In genomic region chr2:146414484-146415291, GRCm38 (mm10) we compare ENCODE assay signal across 8 mouse cellular contexts.
DNase-seq lines count a peak whose midpoint lies in the region; ATAC-seq lines count a peak whose summit lies in the region.

No protein-coding gene starts in this region.

- peaks cover 15% of the 10 kb centered on the region for H3K4me1 ChIP-seq in heart, embryonic 10.5 days
- H3K4me1 ChIP-seq in limb, embryonic 12.5 days (replicated peaks): no peaks in the 10 kb centered on the region
- no peaks in the 10 kb centered on the region for H3K4me1 ChIP-seq in neural tube, embryonic 11.5 days (ENCODE audit: control insufficient read depth, insufficient read depth, low read length)
- H3K4me1 ChIP-seq in stomach, embryonic 16.5 days (ENCODE audit: control insufficient read depth, insufficient read depth, low read length): no peaks in the 10 kb centered on the region

- H3K27me3 ChIP-seq in heart, embryonic 10.5 days (ENCODE audit: insufficient read depth, poor library complexity, severe bottlenecking): no peaks in the 10 kb centered on the region
- no peaks in the 10 kb centered on the region for H3K27me3 ChIP-seq in limb, embryonic 12.5 days
- no peaks in the 10 kb centered on the region for H3K27me3 ChIP-seq in neural tube, embryonic 11.5 days (ENCODE audit: control insufficient read depth, insufficient read depth, low read length)
- H3K27me3 ChIP-seq in stomach, embryonic 16.5 days (ENCODE audit: control insufficient read depth, insufficient read depth, low read length): no peaks in the 10 kb centered on the region

- intact Hi-C loops in gastrocnemius, postnatal 14 days (cut with DNase I; ENCODE audit: low total_unique reads): loop anchor here (5.0 to 10.0 kb wide), 2 partner anchors 200 to 457 kb away; no protein-coding TSS in a partner anchor

- H3K4me2 ChIP-seq in limb, embryonic 12.5 days: no peak overlapping the region
- H3K4me2 ChIP-seq in neural tube, embryonic 11.5 days (ENCODE audit: low read depth): no peak overlapping the region
- no peak overlapping the region for H3K4me2 ChIP-seq in stomach, embryonic 16.5 days (ENCODE audit: low read depth, low read length)

- no peak overlapping the region for H3K4me3 ChIP-seq in heart, embryonic 10.5 days
- no peak overlapping the region for H3K4me3 ChIP-seq in limb, embryonic 12.5 days (replicated peaks)
- H3K4me3 ChIP-seq in neural tube, embryonic 11.5 days (ENCODE audit: low read depth, low read length): no peak overlapping the region
- H3K4me3 ChIP-seq in stomach, embryonic 16.5 days (replicated peaks; ENCODE audit: low read length): no peak overlapping the region

- no peak overlapping the region for H3K27ac ChIP-seq in heart, embryonic 10.5 days
- H3K27ac ChIP-seq in limb, embryonic 12.5 days: no peak overlapping the region
- no peak overlapping the region for H3K27ac ChIP-seq in neural tube, embryonic 11.5 days (ENCODE audit: low read depth, low read length)
- no peak overlapping the region for H3K27ac ChIP-seq in stomach, embryonic 16.5 days (ENCODE audit: low read length)

- no peaks in the 10 kb centered on the region for H3K36me3 ChIP-seq in heart, embryonic 10.5 days
- no peaks in the 10 kb centered on the region for H3K36me3 ChIP-seq in limb, embryonic 12.5 days
- no peaks in the 10 kb centered on the region for H3K36me3 ChIP-seq in neural tube, embryonic 11.5 days (ENCODE audit: control insufficient read depth, insufficient read depth, low read length)
- no peaks in the 10 kb centered on the region for H3K36me3 ChIP-seq in stomach, embryonic 16.5 days (ENCODE audit: control insufficient read depth, insufficient read depth, low read length)

- 41% methylated on average over 8 of the region's 8 CpGs for WGBS in heart, embryonic 10.5 days
- 38% methylated on average over 8 of the region's 8 CpGs for WGBS in limb, embryonic 12.5 days
- 38% methylated on average over 8 of the region's 8 CpGs for WGBS in neural tube, embryonic 11.5 days
- 33% methylated on average over 8 of the region's 8 CpGs for WGBS in stomach, embryonic 16.5 days

- no peaks in the 10 kb centered on the region for H3K9me3 ChIP-seq in heart, embryonic 10.5 days
- no peaks in the 10 kb centered on the region for H3K9me3 ChIP-seq in limb, embryonic 12.5 days
- no peaks in the 10 kb centered on the region for H3K9me3 ChIP-seq in neural tube, embryonic 11.5 days (ENCODE audit: control insufficient read depth, low read length)
- H3K9me3 ChIP-seq in stomach, embryonic 16.5 days (replicated peaks; ENCODE audit: control insufficient read depth, low read length): no peaks in the 10 kb centered on the region

- ATAC-seq in common myeloid progenitor, adult 5-6 weeks (replicated peaks; ENCODE audit: low read depth, poor library complexity, severe bottlenecking): peak; percentile 91
- ATAC-seq in limb, embryonic 12.5 days (ENCODE audit: insufficient number of reproducible peaks, insufficient read depth, low FRiP score, low TSS enrichment, low read depth): peak; percentile 71; the same call in 1 of the 2 replicates
- ATAC-seq in neural tube, embryonic 11.5 days (ENCODE audit: insufficient read depth, low FRiP score, low TSS enrichment): peak; percentile 85
- ATAC-seq in stomach, embryonic 16.5 days (ENCODE audit: insufficient read depth, low FRiP score): peak; percentile 51; the same call in 1 of the 2 replicates

- no peak overlapping the region for H3K9ac ChIP-seq in limb, embryonic 12.5 days (replicated peaks)
- no peak overlapping the region for H3K9ac ChIP-seq in neural tube, embryonic 11.5 days (ENCODE audit: low read length)
- H3K9ac ChIP-seq in stomach, embryonic 16.5 days (ENCODE audit: low read length): no peak overlapping the region

- peak; percentile 93 for DNase-seq in heart, adult 11 months
- no peak for DNase-seq in heart, embryonic 10.5 days (ENCODE audit: low spot score)
- peak; percentile 69 for DNase-seq in gastrocnemius, postnatal 14 days
- peak; percentile 68 for DNase-seq in kidney, adult 9 months
- DNase-seq in neural tube, embryonic 11.5 days (ENCODE audit: low spot score): peak; percentile 85
